Mouse (Mus musculus) heart, postnatal 36 days (tissue): Measurements from ENCODE around the gene Gm49661. TPM values are rescaled to one million over a fixed set of nuclear protein-coding genes. Genes with fewer than 3 reads are reported as not detected.
A peak's percentile ranks its signal among the peaks of the same experiment; 100 is the strongest.

ENCODE experiments used
- DNase-seq, 2 experiments: peaks; one replicate each; pipeline ENCODE4 v3.0.0; 2021 to 2022
- intact Hi-C: fragments of 180-260 bp; cut with DNase I; formaldehyde crosslinking; loops from one replicate; pipeline ENCODE4 v1.15.1; 2025
- total RNA-seq, 2 experiments: library from RNA; stranded (reverse); gene quantifications; 2 replicates each; pipeline ENCODE4 v1.2.3; 2021

Gene Gm49661
- total RNA-seq, 2 experiments from 2014 or later: 1.0 TPM; not detected in 1

- DNase-seq: no peak
- intact Hi-C loops: no loop called here
Observed at GRCm38 (mm10) chr8:84985049-84985683, 15.9 kb upstream of the Gm49661 start.

GRCm38 (mm10) chr8:84984294-84985048, 15.2 kb upstream of the Gm49661 start:
- no peak for DNase-seq
- intact Hi-C loops: loop anchor here (5.0 kb wide), 1 partner anchor 782 kb away; no protein-coding TSS in a partner anchor

- intact Hi-C loops: loop anchor here (5.0 kb wide), 1 partner anchor 780 kb away; no protein-coding TSS in a partner anchor
- DNase-seq: no peak
Observed at GRCm38 (mm10) chr8:84982499-84983011, 13.3 kb upstream of the Gm49661 start.

- no peak for DNase-seq
- intact Hi-C loops: loop anchor here (5.0 kb wide), 1 partner anchor 780 kb away; no protein-coding TSS in a partner anchor
Observed at GRCm38 (mm10) chr8:84981644-84982498, 12.6 kb upstream of the Gm49661 start.

- peak; percentile 78 for DNase-seq
- intact Hi-C loops: loop anchor here (5.0 kb wide), 1 partner anchor 778 kb away; no protein-coding TSS in a partner anchor
Observed at GRCm38 (mm10) chr8:84980622-84981358, 11.6 kb upstream of the Gm49661 start.

- intact Hi-C loops: loop anchor here (5.0 kb wide), 3 partner anchors 47 to 778 kb away; partner anchors contain the start of genes Asna1, Ier2 and Trir
- peak; percentile 90 to 95 for DNase-seq
Observed at GRCm38 (mm10) chr8:84979599-84980421, 10.6 kb upstream of the Gm49661 start.

- DNase-seq: peak; percentile 96 to 97
- intact Hi-C loops: loop anchor here (5.0 kb wide), 2 partner anchors 49 to 316 kb away; partner anchors contain the start of genes Asna1, Ier2 and Trir
Observed at GRCm38 (mm10) chr8:84978248-84978940, 9.2 kb upstream of the Gm49661 start, which contains the start of gene Junb. Gene Junb, minus strand, starts transcription at chr8:84978718.

GRCm38 (mm10) chr8:84977435-84978247, 8.4 kb upstream of the Gm49661 start:
- intact Hi-C loops: loop anchor here (5.0 kb wide), 2 partner anchors 50 to 315 kb away; partner anchors contain the start of genes Asna1, Ier2 and Trir
- peak; percentile 70 to 82 for DNase-seq

- no peak for DNase-seq
- intact Hi-C loops: loop anchor here (5.0 kb wide), 2 partner anchors 50 to 315 kb away; partner anchors contain the start of genes Asna1, Ier2 and Trir
Observed at GRCm38 (mm10) chr8:84976763-84977434, 7.7 kb upstream of the Gm49661 start.

GRCm38 (mm10) chr8:84976031-84976762, 7.0 kb upstream of the Gm49661 start:
- peak; percentile 96 to 98 for DNase-seq
- intact Hi-C loops: loop anchor here (5.0 kb wide), 2 partner anchors 51 to 314 kb away; partner anchors contain the start of genes Asna1, Ier2 and Trir

- DNase-seq: peak; percentile 76 to 77
- intact Hi-C loops: loop anchor here (1.0 to 5.0 kb wide), 3 partner anchors 15 to 313 kb away; partner anchors contain the start of genes Asna1, Hook2, Ier2 and Trir
Observed at GRCm38 (mm10) chr8:84975434-84975833, 6.2 kb upstream of the Gm49661 start.

- DNase-seq: no peak
- intact Hi-C loops: loop anchor here (1.0 to 5.0 kb wide), 3 partner anchors 16 to 312 kb away; partner anchors contain the start of genes Asna1, Hook2, Ier2 and Trir
Observed at GRCm38 (mm10) chr8:84974543-84975142, 5.4 kb upstream of the Gm49661 start.

GRCm38 (mm10) chr8:84973803-84974542, 4.7 kb upstream of the Gm49661 start:
- peak; percentile 61 to 62 for DNase-seq
- intact Hi-C loops: no loop called here

- no peak for DNase-seq
- intact Hi-C loops: no loop called here
Observed at GRCm38 (mm10) chr8:84973079-84973478, 3.8 kb upstream of the Gm49661 start.
